Mouse (Mus musculus): ENCODE results near the gene 4930404H24Rik. TPM values are rescaled to one million over a fixed set of nuclear protein-coding genes. Genes with fewer than 3 reads are reported as not detected.

4930404H24Rik gene
- not detected in 2 replicates for polyA plus RNA-seq (2014; fragmentation: Nextera tagmentation; extraction: Ambion mirVana)

- peak; percentile 84 for ATAC-seq (ENCODE audit: low read depth)
- Histone ChIP-seq H3K36me3 (ENCODE audit: control insufficient read depth, insufficient read depth, low read length) (no peaks in the 10 kb centered on the region), H3K27me3 (replicated peaks; ENCODE audit: control insufficient read depth, insufficient read depth, low read length) (0 out of 2 replicates have a peak, but pooled peaks cover 15% of the 10 kb centered on the region), H3K27ac (replicated peaks; ENCODE audit: low read depth, low read length) (peak within 1 kb of the TSS; percentile 54), H3K4me2 (ENCODE audit: low read depth, low read length) (peak within 1 kb of the TSS; percentile 95), H3K9me3 (ENCODE audit: control insufficient read depth, low read length) (no peaks in the 10 kb centered on the region), H3K4me1 (ENCODE audit: control insufficient read depth, insufficient read depth, low read length) (peaks cover 17% of the 10 kb centered on the region), H3K9ac (ENCODE audit: low read depth, low read length) (peak within 1 kb of the TSS; percentile 66), H3K4me3 (ENCODE audit: low read depth, low read length) (peak within 1 kb of the TSS; percentile 57)
- under 1% methylated on average over 28 of the region's 83 CpGs for WGBS
- DNase-seq (ENCODE audit: low spot score) = peak; percentile 92
These were observed at the start of gene 4930404H24Rik for GRCm38 (mm10) chr2:153492573-153493392. Gene 4930404H24Rik (plus strand): TSS chr2:153492790.

GRCm38 (mm10) chr2:153443434-153444240 is 49.0 kb upstream of the 4930404H24Rik start:
- WGBS = 0% methylated on average over 48 of the region's 59 CpGs
- peak overlapping the region; percentile 98 for H3K4me2 ChIP-seq (ENCODE audit: low read depth, low read length)

GRCm38 (mm10) chr2:153444254-153445136 is 48.1 kb upstream of the 4930404H24Rik start:
- Histone ChIP-seq H3K9ac (ENCODE audit: low read depth, low read length) (peak overlapping the region; percentile 85), H3K4me3 (ENCODE audit: low read depth, low read length) (peak overlapping the region; percentile 93), H3K27ac (replicated peaks; ENCODE audit: low read depth, low read length) (peak overlapping the region; percentile 95), H3K4me2 (ENCODE audit: low read depth, low read length) (peak overlapping the region; percentile 98), H3K36me3 (ENCODE audit: control insufficient read depth, insufficient read depth, low read length) (no peaks in the 10 kb centered on the region), H3K9me3 (ENCODE audit: control insufficient read depth, low read length) (no peaks in the 10 kb centered on the region), H3K27me3 (replicated peaks; ENCODE audit: control insufficient read depth, insufficient read depth, low read length) (no peaks in the 10 kb centered on the region), H3K4me1 (ENCODE audit: control insufficient read depth, insufficient read depth, low read length) (peaks cover 36% of the 10 kb centered on the region)
- peak; percentile 69 for ATAC-seq (ENCODE audit: low read depth)
- WGBS = 3% methylated on average over 30 of the region's 64 CpGs
- peak; percentile 91 for DNase-seq (ENCODE audit: low spot score)

More at GRCm38 (mm10) chr2:153443434-153444240, 49.0 kb upstream of the 4930404H24Rik start:
- Histone ChIP-seq H3K36me3 (ENCODE audit: control insufficient read depth, insufficient read depth, low read length) (no peaks in the 10 kb centered on the region), H3K9ac (ENCODE audit: low read depth, low read length) (peak overlapping the region; percentile 85), H3K27ac (replicated peaks; ENCODE audit: low read depth, low read length) (peak overlapping the region; percentile 95), H3K4me3 (ENCODE audit: low read depth, low read length) (peak overlapping the region; percentile 93), H3K9me3 (ENCODE audit: control insufficient read depth, low read length) (no peaks in the 10 kb centered on the region), H3K4me1 (ENCODE audit: control insufficient read depth, insufficient read depth, low read length) (peaks cover 36% of the 10 kb centered on the region), H3K27me3 (replicated peaks; ENCODE audit: control insufficient read depth, insufficient read depth, low read length) (no peaks in the 10 kb centered on the region)
- DNase-seq (ENCODE audit: low spot score) (peak; percentile 41), ATAC-seq (ENCODE audit: low read depth) (peak; percentile 48)

- ATAC-seq (ENCODE audit: low read depth) = peak; percentile 47
- WGBS = under 1% methylated on average over 53 of the region's 59 CpGs
These were observed 47.2 kb upstream of the 4930404H24Rik start for GRCm38 (mm10) chr2:153445137-153446016.

GRCm38 (mm10) chr2:153446017-153446408 is 46.6 kb upstream of the 4930404H24Rik start:
- DNase-seq (ENCODE audit: low spot score) (peak; percentile 91), ATAC-seq (ENCODE audit: low read depth) (no peak)
- Histone ChIP-seq H3K9ac (ENCODE audit: low read depth, low read length) (peak overlapping the region; percentile 85), H3K27me3 (replicated peaks; ENCODE audit: control insufficient read depth, insufficient read depth, low read length) (no peaks in the 10 kb centered on the region), H3K4me1 (ENCODE audit: control insufficient read depth, insufficient read depth, low read length) (peaks cover 27% of the 10 kb centered on the region), H3K4me3 (ENCODE audit: low read depth, low read length) (peak overlapping the region; percentile 93), H3K9me3 (ENCODE audit: control insufficient read depth, low read length) (no peaks in the 10 kb centered on the region), H3K4me2 (ENCODE audit: low read depth, low read length) (peak overlapping the region; percentile 98), H3K27ac (replicated peaks; ENCODE audit: low read depth, low read length) (peak overlapping the region; percentile 95), H3K36me3 (ENCODE audit: control insufficient read depth, insufficient read depth, low read length) (no peaks in the 10 kb centered on the region)
- under 1% methylated on average over 8 of the region's 8 CpGs for WGBS

More at GRCm38 (mm10) chr2:153445137-153446016, 47.2 kb upstream of the 4930404H24Rik start:
- no peaks in the 10 kb centered on the region for H3K36me3 ChIP-seq (ENCODE audit: control insufficient read depth, insufficient read depth, low read length)
- no peaks in the 10 kb centered on the region for H3K9me3 ChIP-seq (ENCODE audit: control insufficient read depth, low read length)
- no peaks in the 10 kb centered on the region for H3K27me3 ChIP-seq (replicated peaks; ENCODE audit: control insufficient read depth, insufficient read depth, low read length)
- H3K9ac ChIP-seq (ENCODE audit: low read depth, low read length) = peak overlapping the region; percentile 85
- H3K4me2 ChIP-seq (ENCODE audit: low read depth, low read length) = peak overlapping the region; percentile 98
- peaks cover 33% of the 10 kb centered on the region for H3K4me1 ChIP-seq (ENCODE audit: control insufficient read depth, insufficient read depth, low read length)
- H3K4me3 ChIP-seq (ENCODE audit: low read depth, low read length) = peak overlapping the region; percentile 93
- peak; percentile 65 for DNase-seq (ENCODE audit: low spot score)
- peak overlapping the region; percentile 95 for H3K27ac ChIP-seq (replicated peaks; ENCODE audit: low read depth, low read length)

- no peak for DNase-seq (ENCODE audit: low spot score)
- Histone ChIP-seq H3K4me2 (ENCODE audit: low read depth, low read length) (peak overlapping the region; percentile 98), H3K4me1 (ENCODE audit: control insufficient read depth, insufficient read depth, low read length) (peaks cover 22% of the 10 kb centered on the region), H3K4me3 (ENCODE audit: low read depth, low read length) (peak overlapping the region; percentile 93; the same call in 1 of the 2 replicates), H3K9ac (ENCODE audit: low read depth, low read length) (no peak overlapping the region), H3K27me3 (replicated peaks; ENCODE audit: control insufficient read depth, insufficient read depth, low read length) (no peaks in the 10 kb centered on the region), H3K9me3 (ENCODE audit: control insufficient read depth, low read length) (no peaks in the 10 kb centered on the region), H3K36me3 (ENCODE audit: control insufficient read depth, insufficient read depth, low read length) (no peaks in the 10 kb centered on the region), H3K27ac (replicated peaks; ENCODE audit: low read depth, low read length) (peak overlapping the region; percentile 95; the same call in 1 of the 2 replicates)
- ATAC-seq (ENCODE audit: low read depth) = no peak
- WGBS = 10% methylated on average over 4 of the region's 4 CpGs
These were observed 46.1 kb upstream of the 4930404H24Rik start for GRCm38 (mm10) chr2:153446476-153446875.

- ATAC-seq (ENCODE audit: low read depth) = no peak
- Histone ChIP-seq H3K27ac (replicated peaks; ENCODE audit: low read depth, low read length) (no peak overlapping the region), H3K27me3 (replicated peaks; ENCODE audit: control insufficient read depth, insufficient read depth, low read length) (no peaks in the 10 kb centered on the region), H3K9me3 (ENCODE audit: control insufficient read depth, low read length) (no peaks in the 10 kb centered on the region), H3K9ac (ENCODE audit: low read depth, low read length) (no peak overlapping the region), H3K4me3 (ENCODE audit: low read depth, low read length) (no peak overlapping the region), H3K36me3 (ENCODE audit: control insufficient read depth, insufficient read depth, low read length) (no peaks in the 10 kb centered on the region), H3K4me1 (ENCODE audit: control insufficient read depth, insufficient read depth, low read length) (peaks cover 10% of the 10 kb centered on the region), H3K4me2 (ENCODE audit: low read depth, low read length) (no peak overlapping the region)
- no peak for DNase-seq (ENCODE audit: low spot score)
- 80% methylated on average over 3 of the region's 3 CpGs for WGBS
These were observed 44.9 kb upstream of the 4930404H24Rik start for GRCm38 (mm10) chr2:153447719-153448118.

Measured in embryonic facial prominence, embryonic 14.5 days (tissue).